Comparison of ENCODE assay signal across 12 mouse cellular contexts in genomic region chr8:61642358-61642847, GRCm38 (mm10).
A peak's percentile ranks its signal among the peaks of the same experiment; 100 is the strongest.
DNase-seq lines count a peak whose midpoint lies in the region; ATAC-seq and TF ChIP-seq lines count a peak whose summit lies in the region.
"Had no signal": no experiment of that assay in that cellular context is flagged by ENCODE, and none has a peak within 500 bp of the region (broad histone marks: within the 10 kb centered on the region; RNA-seq: fewer than 3 reads in every experiment).

No protein-coding gene starts in this region.

- H3K9ac ChIP-seq in kidney, postnatal 0 days (ENCODE audit: low read depth, low read length), result no peak overlapping the region
- H3K9ac ChIP-seq in stomach, postnatal 0 days (ENCODE audit: low read length), result no peak overlapping the region
- H3K9ac ChIP-seq: hindbrain, embryonic 13.5 days; neural tube, embryonic 15.5 days had no signal

- TF ChIP-seq EP300 in stomach, postnatal 0 days (optimal IDR thresholded peaks at IDR 0.05), result peak; percentile 80

- 0 out of 2 replicates have a peak, but pooled peaks cover 9% of the 10 kb centered on the region for H3K4me1 ChIP-seq in kidney, postnatal 0 days (replicated peaks; ENCODE audit: insufficient read depth, low read length)
- 0 out of 2 replicates have a peak, but pooled peaks cover 5% of the 10 kb centered on the region for H3K4me1 ChIP-seq in stomach, postnatal 0 days (replicated peaks; ENCODE audit: control insufficient read depth, insufficient read depth)
- H3K4me1 ChIP-seq: midbrain, embryonic 10.5 days had no signal

- WGBS in kidney, postnatal 0 days, result 46% methylated on average over 4 of the region's 4 CpGs
- WGBS in stomach, postnatal 0 days, result 24% methylated on average over 4 of the region's 4 CpGs

- H3K27ac ChIP-seq in kidney, postnatal 0 days, result no peak overlapping the region
- peak overlapping the region; percentile 40; the same call in 1 of the 2 replicates for H3K27ac ChIP-seq in stomach, postnatal 0 days (replicated peaks)
- H3K27ac ChIP-seq: hindbrain, embryonic 13.5 days; limb, embryonic 10.5 days; midbrain, embryonic 10.5 days; neural tube, embryonic 15.5 days had no signal

- no peak for TF ChIP-seq CTCF in kidney, postnatal 0 days (IDR thresholded peaks at IDR 0.05; ENCODE audit: low read depth)
- TF ChIP-seq CTCF in stomach, postnatal 0 days (IDR thresholded peaks at IDR 0.05; ENCODE audit: low read depth), result no peak

- H3K9me3 ChIP-seq in kidney, postnatal 0 days (replicated peaks; ENCODE audit: low read length), result no peaks in the 10 kb centered on the region
- no peaks in the 10 kb centered on the region for H3K9me3 ChIP-seq in stomach, postnatal 0 days (ENCODE audit: control insufficient read depth, low read length)
- H3K9me3 ChIP-seq: hindbrain, embryonic 13.5 days; limb, embryonic 10.5 days; midbrain, embryonic 10.5 days; neural tube, embryonic 15.5 days had no signal

- peak; percentile 39 for DNase-seq in kidney, postnatal 0 days (ENCODE audit: low spot score)
- no peak for DNase-seq in kidney, adult 18-20 months
- DNase-seq in gastrocnemius, adult 18-20 months (ENCODE audit: low spot score), result peak; percentile 42
- peak; percentile 31 to 41 for DNase-seq in heart, postnatal 36 days
- peak; percentile 75 for DNase-seq in stomach, postnatal 0 days (ENCODE audit: low spot score)
- DNase-seq in thymus, postnatal 4 days, result no peak
- no peak for DNase-seq in cerebellum, postnatal 4 days (ENCODE audit: low spot score in 2 of 2)
- no peak for DNase-seq in layer of hippocampus, adult 8-10 months (ENCODE audit: low spot score in 2 of 2)

- no peak overlapping the region for H3K4me3 ChIP-seq in kidney, postnatal 0 days (replicated peaks; ENCODE audit: low read depth, low read length)
- no peak overlapping the region for H3K4me3 ChIP-seq in stomach, postnatal 0 days (ENCODE audit: low read depth, low read length)
- H3K4me3 ChIP-seq: hindbrain, embryonic 13.5 days; limb, embryonic 10.5 days; midbrain, embryonic 10.5 days; neural tube, embryonic 15.5 days had no signal

- intact Hi-C loops in heart, postnatal 36 days (cut with DNase I), result no loop called here

- H3K4me2 ChIP-seq in kidney, postnatal 0 days (ENCODE audit: low read length), result no peak overlapping the region
- H3K4me2 ChIP-seq in stomach, postnatal 0 days (replicated peaks; ENCODE audit: low read depth), result no peak overlapping the region
- H3K4me2 ChIP-seq: hindbrain, embryonic 13.5 days; neural tube, embryonic 15.5 days had no signal

- H3K36me3 ChIP-seq in kidney, postnatal 0 days (ENCODE audit: insufficient read depth, low read length), result no peaks in the 10 kb centered on the region
- H3K36me3 ChIP-seq in stomach, postnatal 0 days (ENCODE audit: control insufficient read depth, insufficient read depth, low read length), result no peaks in the 10 kb centered on the region
- H3K36me3 ChIP-seq: hindbrain, embryonic 13.5 days; limb, embryonic 10.5 days; midbrain, embryonic 10.5 days; neural tube, embryonic 15.5 days had no signal

- no peaks in the 10 kb centered on the region for H3K27me3 ChIP-seq in kidney, postnatal 0 days (ENCODE audit: insufficient read depth, low read length)
- H3K27me3 ChIP-seq in stomach, postnatal 0 days (ENCODE audit: control insufficient read depth, insufficient read depth, low read length), result no peaks in the 10 kb centered on the region
- H3K27me3 ChIP-seq: hindbrain, embryonic 13.5 days; neural tube, embryonic 15.5 days had no signal

- no peak for ATAC-seq in kidney, postnatal 0 days (replicated peaks; ENCODE audit: low FRiP score, low read depth)
- peak; percentile 86 for ATAC-seq in stomach, postnatal 0 days (ENCODE audit: low FRiP score, low TSS enrichment)

Comparison
In these comparisons a context has a peak if more than half of its experiments do, and no peak if none do; other contexts are left out.
1. DNase-seq: peak in kidney, postnatal 0 days (single experiment), gastrocnemius, adult 18-20 months (single experiment), heart, postnatal 36 days (2 of 2) and stomach, postnatal 0 days (single experiment); none in kidney, adult 18-20 months (single experiment), thymus, postnatal 4 days (single experiment), cerebellum, postnatal 4 days (0 of 2) and layer of hippocampus, adult 8-10 months (0 of 2).